12 mouse cellular contexts compared by ENCODE assay signal in the genomic region with DNA sequence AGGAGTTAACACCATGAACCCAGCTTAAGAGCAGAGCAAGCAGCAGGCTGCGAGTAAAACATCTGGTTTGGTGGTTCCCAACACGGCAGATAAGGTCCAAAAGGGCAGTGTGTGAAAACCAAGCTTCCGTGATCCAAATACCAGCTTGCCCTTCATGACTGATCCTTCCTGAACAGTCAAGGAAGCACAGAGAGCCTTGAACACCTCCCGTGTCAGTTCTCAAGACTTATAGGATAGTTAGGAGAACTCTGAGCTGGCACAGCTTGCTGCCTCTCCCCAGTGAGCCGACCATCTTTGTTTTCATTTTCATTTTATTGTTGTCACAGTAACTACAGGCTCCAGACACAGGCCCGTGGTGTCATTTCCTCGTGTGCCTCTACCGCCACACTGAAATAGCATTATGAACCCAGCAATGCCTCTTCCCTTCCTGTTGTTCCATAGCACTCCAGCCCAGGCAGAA. TPM values are rescaled to one million over a fixed set of nuclear protein-coding genes. Genes with fewer than 3 reads are reported as not detected.
DNase-seq lines count a peak whose midpoint lies in the region; ATAC-seq and TF ChIP-seq lines count a peak whose summit lies in the region.
"Had no signal": no experiment of that assay in that cellular context is flagged by ENCODE, and none has a peak within 500 bp of the region (broad histone marks: within the 10 kb centered on the region; RNA-seq: fewer than 3 reads in every experiment).

No protein-coding gene starts in this region.

- DNase-seq in liver, adult 2 months (ENCODE audit: extremely low read depth, low read depth, low spot score), result no peak
- no peak for DNase-seq in heart, embryonic 10.5 days (ENCODE audit: low spot score)
- no peak for DNase-seq in testis, postnatal 14 days (ENCODE audit: low spot score)
- DNase-seq in right cerebral cortex, postnatal 25 days, result no peak
- DNase-seq in cerebellum, adult 9-11 months, result no peak
- DNase-seq: gastrocnemius, postnatal 14 days; layer of hippocampus, adult 9-11 months; retina, postnatal 1 day had no signal

- no peaks in the 10 kb centered on the region for H3K4me1 ChIP-seq in liver, adult 2 months (ENCODE audit: control insufficient read depth, insufficient read depth, low read length)
- no peaks in the 10 kb centered on the region for H3K4me1 ChIP-seq in liver, embryonic 12.5 days
- peaks cover 68% of the 10 kb centered on the region for H3K4me1 ChIP-seq in heart, embryonic 10.5 days
- H3K4me1 ChIP-seq in intestine, postnatal 0 days (replicated peaks; ENCODE audit: control insufficient read depth, insufficient read depth, low read length), result no peaks in the 10 kb centered on the region
- peaks cover 2% of the 10 kb centered on the region; the same call in 1 of the 2 replicates for H3K4me1 ChIP-seq in small intestine, adult 2 months (ENCODE audit: control insufficient read depth, insufficient read depth, insufficient read length, low read length)

- no peak for ATAC-seq in liver, embryonic 12.5 days
- ATAC-seq in intestine, postnatal 0 days, result no peak

- H3K79me2 ChIP-seq in liver, adult 2 months (ENCODE audit: control insufficient read depth, insufficient read depth, low read length), result no peaks in the 10 kb centered on the region

- no peak for TF ChIP-seq POLR2A in liver, adult 2 months (IDR thresholded peaks at IDR 0.05; ENCODE audit: extremely low read depth, insufficient read depth, low read length)
- no peak for TF ChIP-seq POLR2A in small intestine, adult 2 months (IDR thresholded peaks at IDR 0.05; ENCODE audit: low read depth, low read length)

- no peaks in the 10 kb centered on the region for H3K9me3 ChIP-seq in liver, embryonic 12.5 days (replicated peaks)
- H3K9me3 ChIP-seq in heart, embryonic 10.5 days, result no peaks in the 10 kb centered on the region
- no peaks in the 10 kb centered on the region for H3K9me3 ChIP-seq in intestine, postnatal 0 days (ENCODE audit: control insufficient read depth)
- H3K9me3 ChIP-seq: midbrain, embryonic 10.5 days had no signal

- peak overlapping the region; percentile 26; the same call in 1 of the 2 replicates for H3K9ac ChIP-seq in liver, adult 2 months (ENCODE audit: low read depth, low read length)
- H3K9ac ChIP-seq in liver, embryonic 12.5 days, result no peak overlapping the region
- no peak overlapping the region for H3K9ac ChIP-seq in intestine, postnatal 0 days (ENCODE audit: low read depth, low read length)

- no peaks in the 10 kb centered on the region for H3K27me3 ChIP-seq in liver, adult 2 months (ENCODE audit: control insufficient read depth, insufficient read depth, low read length)
- H3K27me3 ChIP-seq in liver, embryonic 12.5 days (replicated peaks), result no peaks in the 10 kb centered on the region
- H3K27me3 ChIP-seq in heart, embryonic 10.5 days (ENCODE audit: insufficient read depth, poor library complexity, severe bottlenecking), result no peaks in the 10 kb centered on the region
- no peaks in the 10 kb centered on the region for H3K27me3 ChIP-seq in intestine, postnatal 0 days (replicated peaks; ENCODE audit: control insufficient read depth, insufficient read depth, low read length)
- H3K27me3 ChIP-seq in small intestine, adult 2 months (ENCODE audit: control insufficient read depth, insufficient read depth, low read length), result no peaks in the 10 kb centered on the region

- no peak overlapping the region; the same call in 1 of the 2 replicates for H3K4me3 ChIP-seq in liver, adult 2 months (ENCODE audit: insufficient read depth, low read depth, low read length)
- H3K4me3 ChIP-seq in liver, embryonic 12.5 days, result no peak overlapping the region
- H3K4me3 ChIP-seq in heart, embryonic 10.5 days, result no peak overlapping the region
- no peak overlapping the region for H3K4me3 ChIP-seq in intestine, postnatal 0 days (ENCODE audit: low read depth, low read length)
- peak overlapping the region; percentile 2; the same call in 1 of the 2 replicates for H3K4me3 ChIP-seq in small intestine, adult 2 months (ENCODE audit: low read depth, low read length)
- H3K4me3 ChIP-seq: midbrain, embryonic 10.5 days had no signal

- no peak overlapping the region for H3K4me2 ChIP-seq in liver, embryonic 12.5 days
- peak overlapping the region; percentile 35 for H3K4me2 ChIP-seq in intestine, postnatal 0 days (replicated peaks; ENCODE audit: low read depth)

- peak overlapping the region; percentile 18; the same call in 1 of the 2 replicates for H3K27ac ChIP-seq in liver, adult 2 months (replicated peaks; ENCODE audit: insufficient read depth, low read depth, low read length)
- H3K27ac ChIP-seq in liver, embryonic 12.5 days, result no peak overlapping the region
- peak overlapping the region; percentile 63; the same call in 1 of the 2 replicates for H3K27ac ChIP-seq in heart, embryonic 10.5 days
- H3K27ac ChIP-seq in intestine, postnatal 0 days (ENCODE audit: low read depth, low read length), result no peak overlapping the region
- peak overlapping the region; percentile 20 for H3K27ac ChIP-seq in small intestine, adult 2 months (ENCODE audit: insufficient read depth, low read depth, low read length)
- H3K27ac ChIP-seq: midbrain, embryonic 10.5 days had no signal

- WGBS in liver, adult 2 months, result 43% methylated on average over 8 of the region's 8 CpGs
- WGBS in liver, embryonic 12.5 days (ENCODE audit: insufficient replicate concordance), result 50% methylated on average over 8 of the region's 8 CpGs
- 54% methylated on average over 8 of the region's 8 CpGs for WGBS in heart, embryonic 10.5 days
- WGBS in intestine, postnatal 0 days, result 49% methylated on average over 8 of the region's 8 CpGs
- WGBS in small intestine, adult 2 months, result 21% methylated on average over 8 of the region's 8 CpGs

- TF ChIP-seq CTCF in liver, adult 2 months (IDR thresholded peaks at IDR 0.05; ENCODE audit: low read depth, low read length), result no peak
- no peak for TF ChIP-seq CTCF in intestine, postnatal 0 days (IDR thresholded peaks at IDR 0.05; ENCODE audit: low read depth)
- TF ChIP-seq CTCF in small intestine, adult 2 months (IDR thresholded peaks at IDR 0.05; ENCODE audit: extremely low read depth, insufficient read length, insufficient replicate concordance, low read depth, low read length), result no peak

- no peaks in the 10 kb centered on the region for H3K36me3 ChIP-seq in liver, adult 2 months (ENCODE audit: control insufficient read depth, insufficient read depth, low read length)
- no peaks in the 10 kb centered on the region for H3K36me3 ChIP-seq in liver, embryonic 12.5 days
- no peaks in the 10 kb centered on the region for H3K36me3 ChIP-seq in heart, embryonic 10.5 days
- no peaks in the 10 kb centered on the region for H3K36me3 ChIP-seq in intestine, postnatal 0 days (ENCODE audit: control insufficient read depth, insufficient read depth)
- H3K36me3 ChIP-seq in small intestine, adult 2 months (ENCODE audit: control insufficient read depth, insufficient read depth, low read length), result no peaks in the 10 kb centered on the region
- H3K36me3 ChIP-seq: midbrain, embryonic 10.5 days had no signal

RNA-seq across cellular contexts. Expression of gene Filip1, which starts 42.0 kb away (rescaled TPM):
- 0.47 and 1.2 TPM in 2 replicates for total RNA-seq in liver, adult 2 months (2014; rRNA removed)
- polyA plus RNA-seq in liver, adult 2 months (2012; rRNA removed), result 0.10 and 0.15 TPM in 2 replicates
- 0.94 and 1.2 TPM in 2 replicates for polyA plus RNA-seq in liver, embryonic 12.5 days (2016; fragmentation: Nextera tagmentation; extraction: Ambion mirVana)
- 11.7 and 19.0 TPM in 2 replicates for polyA plus RNA-seq in heart, embryonic 10.5 days (2016; fragmentation: Nextera tagmentation; extraction: Ambion mirVana)
- polyA plus RNA-seq in intestine, postnatal 0 days (2015; fragmentation: Nextera tagmentation; extraction: Ambion mirVana), result 5.3 and 6.7 TPM in 2 replicates
- 1.3 and 1.7 TPM in 2 replicates for polyA plus RNA-seq in small intestine, adult 2 months (2012; rRNA removed)

Comparison
In these comparisons a context has a peak if more than half of its experiments do, and no peak if none do; other contexts are left out.
1. H3K27ac ChIP-seq: peak in liver, adult 2 months (single experiment), heart, embryonic 10.5 days (single experiment) and small intestine, adult 2 months (single experiment); none in liver, embryonic 12.5 days (single experiment) and intestine, postnatal 0 days (single experiment).